Mouse (Mus musculus) liver, embryonic 11.5 days (tissue): Measurements from ENCODE around the gene Foxs1. TPM values are rescaled to one million over a fixed set of nuclear protein-coding genes. Genes with fewer than 3 reads are reported as not detected.

ENCODE experiments used
- ATAC-seq: fragments of 200-750 bp; cut with Nextera tagmentation; replicated peaks from 2 replicates; pipeline ENCODE4 v1.8.0; 2017; ENCODE audit warnings: moderate number of reproducible peaks, mild to moderate bottlenecking, moderate TSS enrichment, moderate library complexity; ENCODE audit not compliant: low FRiP score
- DNase-seq: peaks from one replicate; pipeline ENCODE4 v3.0.0-alpha.2; 2017; ENCODE audit warnings: low spot score
- H3K27ac ChIP-seq: fragments of 300-500 bp; sonication (generic); 2 replicates; pipeline ENCODE4 v1.5.1; 2014; ENCODE audit warnings: mild to moderate bottlenecking, low read depth, low read length, control low read depth
- H3K27me3 ChIP-seq: fragments of 300-500 bp; sonication (generic); replicated peaks from 2 replicates; pipeline ENCODE4 v1.6.1; 2014; ENCODE audit warnings: low read length, mixed read lengths; ENCODE audit not compliant: control insufficient read depth, insufficient read depth
- H3K36me3 ChIP-seq: fragments of 300-500 bp; sonication (generic); 2 replicates; pipeline ENCODE4 v1.6.1; 2014; ENCODE audit warnings: mild to moderate bottlenecking, low read length, moderate library complexity, mixed read lengths; ENCODE audit not compliant: control insufficient read depth, insufficient read depth
- H3K4me1 ChIP-seq: fragments of 300-500 bp; sonication (generic); replicated peaks from 2 replicates; pipeline ENCODE4 v1.6.1; 2014; ENCODE audit warnings: low read length, mixed read lengths; ENCODE audit not compliant: control insufficient read depth, insufficient read depth
- H3K4me2 ChIP-seq: fragments of 300-500 bp; sonication (generic); 2 replicates; pipeline ENCODE4 v1.6.1; 2014; ENCODE audit warnings: mild to moderate bottlenecking, control low read depth, moderate library complexity
- H3K4me3 ChIP-seq: fragments of 300-500 bp; sonication (generic); 2 replicates; pipeline ENCODE4 v1.5.1; 2014; ENCODE audit warnings: low read depth, low read length, control low read depth
- H3K9ac ChIP-seq: fragments of 300-500 bp; sonication (generic); 2 replicates; pipeline ENCODE4 v1.6.1; 2014; ENCODE audit warnings: low read depth, low read length, control low read depth
- H3K9me3 ChIP-seq: fragments of 300-500 bp; sonication (generic); 2 replicates; pipeline ENCODE4 v1.6.1; 2016; ENCODE audit warnings: low read length, inconsistent platforms, mixed read lengths; ENCODE audit not compliant: control insufficient read depth
- WGBS: fragments of 180-500 bp; shearing (Covaris S2); extraction: QIAGEN DNeasy Blood & Tissue Kit; methylation state at CpG from one replicate; pipeline ENCODE4 v1.1.7; 2014; 5-methylcytosine and 5-hydroxymethylcytosine counted together
- polyA plus RNA-seq: library from polyadenylated mRNA; unstranded; fragments of >200 nt; fragmentation: Nextera tagmentation; extraction: Ambion mirVana; gene quantifications from 2 replicates; pipeline ENCODE4 v1.2.1, GENCODE M21; 2014

The Foxs1 gene
- polyA plus RNA-seq, 1 experiment from 2014 or later: 0.21 TPM

DNA sequence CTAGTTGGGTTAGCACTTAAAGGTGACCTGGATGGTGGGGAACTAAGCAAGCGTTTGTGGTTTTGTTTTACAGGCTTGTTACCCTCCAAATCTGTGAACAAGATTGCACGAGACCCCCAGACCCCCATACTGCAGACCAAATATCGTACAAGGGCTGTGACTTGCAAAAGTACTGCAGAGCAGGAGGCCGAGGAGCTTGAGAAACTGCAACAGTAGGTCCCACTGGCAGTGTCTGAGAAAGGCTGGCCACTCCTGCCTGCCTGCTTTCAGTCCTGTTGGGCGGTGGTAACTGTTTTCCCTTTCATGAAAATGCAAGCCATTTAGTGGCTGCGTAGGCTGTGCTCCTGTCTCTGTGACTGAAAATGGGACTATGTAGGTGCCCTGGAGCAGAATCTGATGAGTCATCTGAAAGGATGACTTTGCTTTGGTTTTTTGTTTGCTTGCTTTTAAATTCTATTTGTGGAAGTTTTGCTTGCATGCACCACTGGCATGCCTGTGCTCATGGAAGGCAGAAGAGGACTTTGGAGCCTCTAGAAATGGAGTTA, 48.8 kb downstream of the Foxs1 start:
- Histone ChIP-seq H3K4me3 (no peak overlapping the region), H3K9ac (no peak overlapping the region), H3K27ac (no peak overlapping the region), H3K36me3 (peaks cover 77% of the 10 kb centered on the region), H3K27me3 (no peaks in the 10 kb centered on the region), H3K4me1 (no peaks in the 10 kb centered on the region), H3K4me2 (no peak overlapping the region), H3K9me3 (no peaks in the 10 kb centered on the region)
- ATAC-seq (no peak), DNase-seq (no peak)
- WGBS: 94% methylated on average over 6 of the region's 6 CpGs

Other genes with a start within 250 kb of the Foxs1 start
- 31.5 and 37.1 TPM in 2 replicates for gene Mcts2, start 246.2 kb downstream of the Foxs1 start, polyA plus RNA-seq
- 52.7 and 56.3 TPM in 2 replicates for gene Id1, start 197.0 kb downstream of the Foxs1 start, polyA plus RNA-seq
- 6.7 and 8.5 TPM in 2 replicates for gene Cox4i2, start 179.0 kb downstream of the Foxs1 start, polyA plus RNA-seq
- 61.7 and 69.3 TPM in 2 replicates for gene Bcl2l1, start 101.5 kb downstream of the Foxs1 start, polyA plus RNA-seq
- gene Tpx2, start 85.2 kb downstream of the Foxs1 start, polyA plus RNA-seq: 107 and 118 TPM in 2 replicates
- not detected in 2 replicates for gene Mylk2, start 21.9 kb downstream of the Foxs1 start, polyA plus RNA-seq
- gene Dusp15, start 18.5 kb upstream of the Foxs1 start, polyA plus RNA-seq: not detected in 2 replicates
- 0.35 and 0.62 TPM in 2 replicates for gene Ttll9, start 29.3 kb upstream of the Foxs1 start, polyA plus RNA-seq
- gene Pdrg1, start 82.2 kb upstream of the Foxs1 start, polyA plus RNA-seq: 65.0 and 69.5 TPM in 2 replicates
- not detected in 2 replicates for gene Xkr7, start 98.6 kb upstream of the Foxs1 start, polyA plus RNA-seq
- gene Ccm2l, start 132.7 kb upstream of the Foxs1 start, polyA plus RNA-seq: 1.5 and 2.0 TPM in 2 replicates
- 5.1 and 5.2 TPM in 2 replicates for gene Hck, start 175.3 kb upstream of the Foxs1 start, polyA plus RNA-seq
- gene Tm9sf4, start 228.1 kb upstream of the Foxs1 start, polyA plus RNA-seq: 65.4 and 71.4 TPM in 2 replicates